Mouse (Mus musculus): ENCODE results near the gene Setd7. TPM values are rescaled to one million over a fixed set of nuclear protein-coding genes. Genes with fewer than 3 reads are reported as not detected.

Setd7 gene
- total and polyA plus RNA-seq, 2 experiments from 2014 or later: 2.5 to 20.6 TPM

DNA sequence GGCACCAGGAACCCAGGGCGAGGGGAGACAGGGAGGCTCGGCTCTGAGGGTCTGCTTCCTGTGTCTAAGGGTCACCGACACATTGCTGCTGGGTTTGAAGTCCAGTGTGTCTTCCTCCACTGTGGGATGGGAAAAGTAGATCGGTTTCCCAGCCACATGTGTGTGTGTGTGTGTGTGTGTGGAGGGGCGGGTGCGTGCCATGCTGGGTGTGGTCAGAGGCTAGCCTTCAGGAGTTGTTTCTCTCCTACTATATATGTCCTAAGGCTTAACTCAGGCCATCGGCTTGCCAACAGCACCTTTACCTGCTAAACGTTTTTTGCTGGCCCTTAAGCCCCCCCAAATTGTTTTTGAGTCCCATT lies 41.9 kb downstream of the Setd7 start:
- Histone ChIP-seq H3K4me3 (ENCODE audit: low read length) (no peak overlapping the region), H3K9me3 (ENCODE audit: low read length) (no peaks in the 10 kb centered on the region), H3K9ac (replicated peaks; ENCODE audit: low read length) (no peak overlapping the region), H3K36me3 (ENCODE audit: insufficient read depth, low read length) (peaks cover 35% of the 10 kb centered on the region), H3K27me3 (ENCODE audit: insufficient read depth, low read length) (no peaks in the 10 kb centered on the region), H3K4me1 (ENCODE audit: insufficient read depth, low read length) (no peaks in the 10 kb centered on the region), H3K4me2 (ENCODE audit: low read depth, low read length) (no peak overlapping the region), H3K27ac (no peak overlapping the region)
- TF ChIP-seq CTCF (IDR thresholded peaks at IDR 0.05; ENCODE audit: low read depth): no peak
- ATAC-seq (no peak), DNase-seq (ENCODE audit: low spot score) (no peak)
- WGBS: 74% methylated on average over 8 of the region's 8 CpGs

DNA sequence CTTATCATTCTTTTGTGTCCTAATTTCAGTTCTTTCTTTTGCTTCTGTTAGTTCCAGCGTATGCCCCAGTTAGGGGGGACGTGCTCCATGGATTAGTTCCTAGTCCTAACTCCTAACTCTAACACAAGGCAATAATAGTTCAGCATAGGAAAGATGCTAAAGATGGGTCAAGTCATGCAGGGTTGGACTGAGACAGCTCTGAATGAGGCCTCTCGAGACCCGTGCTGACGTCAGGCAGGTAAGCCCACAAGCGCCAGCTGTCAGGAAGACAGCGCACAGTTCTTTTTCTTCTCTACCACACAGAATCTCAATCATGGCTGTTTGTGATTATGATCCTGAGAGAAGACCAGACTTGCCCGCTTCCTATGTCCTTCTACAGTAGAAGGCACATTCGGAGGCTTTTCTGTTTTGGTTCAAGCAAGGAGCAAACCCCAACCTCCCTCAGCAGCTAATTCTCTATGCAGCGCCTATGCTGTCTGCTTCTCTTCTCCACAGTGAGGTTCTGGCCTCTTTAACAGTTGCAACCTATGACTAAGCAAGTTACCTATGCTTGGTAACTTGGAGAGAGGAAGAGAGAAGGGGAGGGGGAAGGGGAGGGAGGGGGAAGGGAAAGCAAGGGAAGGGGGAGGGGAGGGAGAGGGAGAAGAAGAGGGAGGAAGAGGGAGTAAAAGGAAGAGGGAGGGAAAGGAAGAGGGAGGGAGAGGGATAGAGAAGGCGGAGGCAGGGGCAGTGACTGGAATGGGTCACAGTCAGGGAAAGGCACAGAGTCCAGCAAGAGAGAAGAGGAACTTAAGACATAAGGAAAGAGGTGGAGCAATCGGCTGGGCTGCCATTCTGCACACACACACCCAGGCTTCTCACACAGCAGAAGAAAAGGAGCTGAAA lies 42.6 kb downstream of the Setd7 start:
- DNase-seq (ENCODE audit: low spot score) (no peak), ATAC-seq (no peak)
- Histone ChIP-seq H3K27me3 (ENCODE audit: insufficient read depth, low read length) (no peaks in the 10 kb centered on the region), H3K36me3 (ENCODE audit: insufficient read depth, low read length) (peaks cover 34% of the 10 kb centered on the region), H3K4me1 (ENCODE audit: insufficient read depth, low read length) (no peaks in the 10 kb centered on the region), H3K4me2 (ENCODE audit: low read depth, low read length) (no peak overlapping the region), H3K9ac (replicated peaks; ENCODE audit: low read length) (no peak overlapping the region), H3K4me3 (ENCODE audit: low read length) (no peak overlapping the region), H3K9me3 (ENCODE audit: low read length) (no peaks in the 10 kb centered on the region), H3K27ac (no peak overlapping the region)
- 80% methylated on average over 12 of the region's 12 CpGs for WGBS
- no peak for TF ChIP-seq CTCF (IDR thresholded peaks at IDR 0.05; ENCODE audit: low read depth)

DNA sequence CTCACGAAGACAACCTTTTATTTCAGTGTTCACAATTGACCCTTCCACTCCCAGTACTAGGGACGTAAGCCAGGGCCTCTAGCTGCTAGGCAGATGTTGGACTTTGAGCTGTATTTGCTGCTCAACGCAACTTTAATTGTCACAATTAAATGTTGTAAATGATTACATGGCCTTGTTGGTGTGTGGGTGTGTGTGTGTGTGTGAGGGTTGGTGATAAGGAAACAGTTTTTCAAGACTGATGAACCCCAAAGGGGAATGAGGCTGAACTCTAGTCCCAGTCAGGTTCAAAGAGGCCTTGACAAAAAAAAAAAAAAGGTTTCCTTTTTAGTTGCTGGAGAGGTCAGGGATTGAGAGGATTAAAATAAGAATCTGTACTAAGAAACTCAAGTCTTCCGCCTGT lies 43.2 kb downstream of the Setd7 start:
- ATAC-seq: no peak
- H3K4me1 ChIP-seq (ENCODE audit: insufficient read depth, low read length): no peaks in the 10 kb centered on the region
- H3K36me3 ChIP-seq (ENCODE audit: insufficient read depth, low read length): peaks cover 30% of the 10 kb centered on the region
- no peak overlapping the region for H3K4me3 ChIP-seq (ENCODE audit: low read length)
- no peaks in the 10 kb centered on the region for H3K27me3 ChIP-seq (ENCODE audit: insufficient read depth, low read length)
- H3K9me3 ChIP-seq (ENCODE audit: low read length): no peaks in the 10 kb centered on the region
- no peak overlapping the region for H3K27ac ChIP-seq
- H3K4me2 ChIP-seq (ENCODE audit: low read depth, low read length): no peak overlapping the region
- no peak overlapping the region for H3K9ac ChIP-seq (replicated peaks; ENCODE audit: low read length)
- no peak for DNase-seq (ENCODE audit: low spot score)
- 77% methylated on average over 4 of the region's 4 CpGs for WGBS
- TF ChIP-seq CTCF (IDR thresholded peaks at IDR 0.05; ENCODE audit: low read depth): no peak

DNA sequence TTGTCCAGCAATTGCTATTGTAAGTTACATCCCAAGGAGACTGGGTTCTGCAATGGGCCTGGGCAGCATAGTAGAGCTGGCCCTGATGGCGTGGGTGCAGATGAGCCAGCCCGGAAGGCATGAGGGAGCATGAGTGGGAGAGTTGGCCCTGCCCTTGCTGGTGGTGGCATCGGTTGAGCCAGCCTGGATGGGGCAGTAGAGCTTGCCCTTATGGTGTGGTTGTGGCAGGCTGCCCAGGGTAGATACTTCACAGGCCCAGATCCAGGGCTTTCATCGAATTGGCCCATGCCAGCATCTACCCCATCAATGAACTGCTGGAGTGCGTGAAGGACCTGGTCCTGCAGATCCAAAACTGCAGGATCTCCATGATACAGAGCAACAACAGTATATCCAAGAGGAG lies 48.7 kb downstream of the Setd7 start:
- H3K27me3 ChIP-seq (ENCODE audit: insufficient read depth, low read length): no peaks in the 10 kb centered on the region
- no peak for DNase-seq (ENCODE audit: low spot score)
- H3K4me2 ChIP-seq (ENCODE audit: low read depth, low read length): no peak overlapping the region
- ATAC-seq: peak; percentile 16; the same call in 1 of the 2 replicates
- WGBS: 91% methylated on average over 5 of the region's 5 CpGs
- H3K9me3 ChIP-seq (ENCODE audit: low read length): no peaks in the 10 kb centered on the region
- H3K4me3 ChIP-seq (ENCODE audit: low read length): no peak overlapping the region
- H3K4me1 ChIP-seq (ENCODE audit: insufficient read depth, low read length): no peaks in the 10 kb centered on the region
- no peak for TF ChIP-seq CTCF (IDR thresholded peaks at IDR 0.05; ENCODE audit: low read depth)
- 0 out of 2 replicates have a peak, but pooled peaks cover 3% of the 10 kb centered on the region for H3K36me3 ChIP-seq (ENCODE audit: insufficient read depth, low read length)
- no peak overlapping the region for H3K27ac ChIP-seq
- no peak overlapping the region for H3K9ac ChIP-seq (replicated peaks; ENCODE audit: low read length)

DNA sequence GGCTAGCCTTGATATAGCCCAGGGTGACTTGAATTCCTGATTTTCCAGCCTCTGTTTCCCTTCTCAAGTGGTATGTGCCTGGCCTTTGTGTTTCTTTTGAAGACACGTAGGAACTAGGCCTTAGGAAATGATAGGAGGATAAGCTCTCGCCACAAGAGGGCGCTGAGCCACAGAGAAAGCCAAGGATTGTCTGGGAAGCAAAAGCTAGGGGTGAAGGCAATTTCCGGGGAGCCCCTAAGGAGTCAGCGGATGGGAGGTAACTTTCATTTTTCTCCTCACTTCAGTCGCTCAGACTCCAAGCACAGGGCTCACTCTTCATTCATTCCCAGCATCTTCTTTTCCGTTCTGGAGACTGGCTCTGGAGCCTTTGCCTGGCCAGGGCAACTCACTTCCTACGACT lies 49.8 kb downstream of the Setd7 start:
- ATAC-seq: peak; percentile 57; the same call in 1 of the 2 replicates
- peak; percentile 83 for DNase-seq (ENCODE audit: low spot score)
- H3K27me3 ChIP-seq (ENCODE audit: insufficient read depth, low read length): no peaks in the 10 kb centered on the region
- H3K9ac ChIP-seq (replicated peaks; ENCODE audit: low read length): no peak overlapping the region
- TF ChIP-seq CTCF (IDR thresholded peaks at IDR 0.05; ENCODE audit: low read depth): peak; percentile 85
- no peaks in the 10 kb centered on the region for H3K9me3 ChIP-seq (ENCODE audit: low read length)
- WGBS: 31% methylated on average over 8 of the region's 8 CpGs
- no peaks in the 10 kb centered on the region for H3K36me3 ChIP-seq (ENCODE audit: insufficient read depth, low read length)
- no peak overlapping the region for H3K4me3 ChIP-seq (ENCODE audit: low read length)
- no peaks in the 10 kb centered on the region for H3K4me1 ChIP-seq (ENCODE audit: insufficient read depth, low read length)
- no peak overlapping the region for H3K27ac ChIP-seq
- peak overlapping the region; percentile 17; the same call in 1 of the 2 replicates for H3K4me2 ChIP-seq (ENCODE audit: low read depth, low read length)

DNA sequence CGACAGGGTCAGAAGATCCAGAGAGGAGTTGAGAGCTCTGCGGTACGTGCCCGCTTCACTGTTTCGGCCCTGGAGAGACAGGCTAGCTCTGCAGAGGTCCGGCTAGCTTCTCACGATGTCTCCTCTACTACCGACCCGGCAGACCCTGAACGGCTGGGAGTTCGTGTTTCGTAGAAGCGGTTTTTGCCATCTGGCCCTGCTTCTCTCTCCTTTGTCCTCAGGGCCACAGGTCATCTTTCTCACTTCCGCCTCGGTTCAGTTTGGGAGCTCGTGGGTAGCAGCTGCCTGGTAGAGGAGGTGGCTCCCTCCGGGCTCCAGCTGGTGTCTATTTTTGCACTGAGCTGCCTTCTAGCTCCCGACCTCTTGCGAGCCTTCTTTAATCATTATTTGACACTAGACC lies 55.2 kb downstream of the Setd7 start:
- no peak overlapping the region for H3K4me3 ChIP-seq (ENCODE audit: low read length)
- no peak overlapping the region for H3K4me2 ChIP-seq (ENCODE audit: low read depth, low read length)
- H3K4me1 ChIP-seq (ENCODE audit: insufficient read depth, low read length): no peaks in the 10 kb centered on the region
- 0 out of 2 replicates have a peak overlapping the region, but pooled peaks have one; percentile 36 for H3K27ac ChIP-seq
- peak; percentile 54 for ATAC-seq
- DNase-seq (ENCODE audit: low spot score): peak; percentile 42
- H3K9ac ChIP-seq (replicated peaks; ENCODE audit: low read length): no peak overlapping the region
- H3K9me3 ChIP-seq (ENCODE audit: low read length): no peaks in the 10 kb centered on the region
- WGBS: 46% methylated on average over 19 of the region's 19 CpGs
- no peaks in the 10 kb centered on the region for H3K27me3 ChIP-seq (ENCODE audit: insufficient read depth, low read length)
- TF ChIP-seq CTCF (IDR thresholded peaks at IDR 0.05; ENCODE audit: low read depth): no peak
- no peaks in the 10 kb centered on the region for H3K36me3 ChIP-seq (ENCODE audit: insufficient read depth, low read length)

DNA sequence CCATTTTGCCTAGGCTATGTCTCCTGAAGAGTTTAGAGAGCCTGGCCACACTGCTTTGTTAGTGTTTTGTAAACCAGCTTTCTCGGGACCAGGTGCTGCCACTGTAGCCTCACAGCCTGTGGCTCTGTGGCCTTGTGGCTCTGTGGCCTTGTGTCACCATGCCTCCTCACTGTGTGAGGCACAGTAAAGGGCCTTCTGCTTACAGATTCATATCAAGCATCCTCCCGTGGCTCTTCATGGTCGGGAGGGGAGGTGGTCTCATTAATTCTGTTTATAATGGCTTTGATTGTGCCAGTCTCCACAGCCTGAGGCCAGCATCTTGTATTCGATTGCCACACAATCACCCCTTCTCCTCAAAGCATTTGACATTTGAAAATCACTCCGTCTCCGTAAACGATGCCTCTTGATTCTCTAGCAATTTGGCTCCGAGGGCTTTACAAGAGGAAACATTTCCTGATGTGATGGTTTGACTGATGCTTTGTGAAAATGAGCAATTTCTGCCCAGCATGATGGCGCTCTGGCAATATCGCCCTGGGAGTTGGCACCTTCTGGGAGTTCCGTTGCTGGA lies 56.2 kb downstream of the Setd7 start:
- DNase-seq (ENCODE audit: low spot score) (no peak), ATAC-seq (no peak)
- H3K9me3 ChIP-seq (ENCODE audit: low read length): no peaks in the 10 kb centered on the region
- no peak overlapping the region for H3K27ac ChIP-seq
- H3K36me3 ChIP-seq (ENCODE audit: insufficient read depth, low read length): no peaks in the 10 kb centered on the region
- no peak overlapping the region for H3K4me3 ChIP-seq (ENCODE audit: low read length)
- 27% methylated on average over 11 of the region's 11 CpGs for WGBS
- TF ChIP-seq CTCF (IDR thresholded peaks at IDR 0.05; ENCODE audit: low read depth): no peak
- no peaks in the 10 kb centered on the region for H3K4me1 ChIP-seq (ENCODE audit: insufficient read depth, low read length)
- no peak overlapping the region for H3K4me2 ChIP-seq (ENCODE audit: low read depth, low read length)
- no peaks in the 10 kb centered on the region for H3K27me3 ChIP-seq (ENCODE audit: insufficient read depth, low read length)
- H3K9ac ChIP-seq (replicated peaks; ENCODE audit: low read length): no peak overlapping the region

Measured in hindbrain, postnatal 0 days (tissue).